Mouse (Mus musculus) ES-Bruce4 (cell line): ENCODE results near the gene Arl14. TPM values are rescaled to one million over a fixed set of nuclear protein-coding genes. Genes with fewer than 3 reads are reported as not detected.
"Not testable (repeated sequence)": the region's sequence is repeated elsewhere in the genome, so short reads cannot be mapped to it uniquely, and the experiment has no call there.

Experiments
- H3K27ac ChIP-seq: 2 replicates; pipeline ENCODE4 v1.5.1; 2012; ENCODE audit warnings: low read length, inconsistent platforms; ENCODE audit not compliant: insufficient read depth
- H3K27me3 ChIP-seq: 2 replicates; pipeline ENCODE4 v1.6.1; 2012; ENCODE audit warnings: mild to moderate bottlenecking, low read length, inconsistent platforms; ENCODE audit not compliant: control insufficient read depth, poor library complexity, insufficient read depth, severe bottlenecking
- H3K36me3 ChIP-seq: 2 replicates; pipeline ENCODE4 v1.6.1; 2012; ENCODE audit warnings: inconsistent platforms, mild to moderate bottlenecking, low read length, moderate library complexity; ENCODE audit not compliant: control insufficient read depth, poor library complexity, insufficient read depth, severe bottlenecking
- H3K4me1 ChIP-seq: one replicate; pipeline ENCODE4 v1.8.1; 2011; ENCODE audit warnings: low read length; ENCODE audit not compliant: control insufficient read depth, insufficient read depth
- H3K4me3 ChIP-seq: 2 replicates; pipeline ENCODE4 v1.5.1; 2011; ENCODE audit warnings: low read depth, mild to moderate bottlenecking, low read length
- H3K9ac ChIP-seq: 2 replicates; pipeline ENCODE4 v1.6.1; 2012; ENCODE audit warnings: low read depth, mild to moderate bottlenecking, inconsistent platforms; ENCODE audit not compliant: poor library complexity, severe bottlenecking
- H3K9me3 ChIP-seq: replicated peaks from 2 replicates; pipeline ENCODE4 v1.6.1; 2012; ENCODE audit warnings: mild to moderate bottlenecking, low read length, inconsistent platforms; ENCODE audit not compliant: control insufficient read depth, poor library complexity, insufficient read depth, severe bottlenecking
- CTCF ChIP-seq: IDR thresholded peaks from one replicate; pipeline ENCODE4 v1.8.1; 2011; ENCODE audit warnings: low read depth, low read length
- EP300 ChIP-seq: IDR thresholded peaks from 2 replicates; pipeline ENCODE4 v1.6.1; 2011; ENCODE audit warnings: low read depth, low read length; ENCODE audit not compliant: insufficient read depth
- POLR2A ChIP-seq: IDR thresholded peaks from one replicate; pipeline ENCODE4 v1.8.1; 2011; ENCODE audit warnings: low read length; ENCODE audit not compliant: insufficient read depth
- polyA plus RNA-seq: library from polyadenylated mRNA; stranded (reverse); fragments of >200 nt; gene quantifications from 2 replicates; pipeline ENCODE4 v1.2.4, GENCODE M21; 2011; ENCODE audit warnings: low read depth; ENCODE audit not compliant: missing spikeins, insufficient read depth, insufficient read length

The Arl14 gene
- polyA plus RNA-seq, 1 experiment = not detected

DNA sequence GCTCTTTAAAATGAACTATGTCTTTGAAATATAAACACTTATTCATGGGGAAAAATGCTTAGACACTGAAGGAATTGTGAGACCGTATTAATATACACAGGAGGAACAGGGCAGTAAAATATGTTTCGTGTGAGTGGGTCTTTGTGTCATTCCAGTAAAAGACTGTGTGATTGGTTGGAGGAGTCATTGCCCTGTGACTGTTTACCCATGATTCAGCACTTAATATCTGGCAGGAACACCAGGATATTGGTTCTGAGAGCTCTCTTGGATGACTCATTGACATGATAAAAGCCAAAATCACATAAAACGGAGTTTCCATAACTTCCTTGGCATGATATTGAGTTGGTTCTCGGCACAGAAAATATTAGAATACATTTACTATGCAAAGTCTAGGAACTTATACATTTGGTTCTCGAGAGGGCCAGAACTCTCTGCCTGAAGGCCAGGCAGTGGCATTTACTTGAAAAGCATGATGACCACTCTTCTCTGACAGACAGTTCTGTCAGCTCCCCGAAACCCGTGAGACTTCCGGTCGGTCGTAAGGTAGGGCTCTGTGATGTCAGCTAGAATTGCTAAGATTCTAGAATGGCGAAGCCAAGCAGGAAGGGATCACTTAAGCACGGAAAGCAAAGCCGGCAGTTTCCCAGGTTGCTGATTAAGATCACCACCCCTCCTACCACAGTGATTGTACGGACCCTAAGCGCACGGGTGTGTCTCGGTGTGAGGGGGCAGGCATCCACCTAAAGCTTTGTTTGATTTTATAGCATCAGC is 31.1 kb downstream of the Arl14 start:
- H3K9ac ChIP-seq = no peak overlapping the region
- H3K36me3 ChIP-seq = no peaks in the 10 kb centered on the region
- H3K9me3 ChIP-seq = no peaks in the 10 kb centered on the region
- no peak overlapping the region for H3K4me3 ChIP-seq
- no peaks in the 10 kb centered on the region for H3K27me3 ChIP-seq
- TF ChIP-seq CTCF (no peak), POLR2A (no peak), EP300 (no peak)
- H3K4me1 ChIP-seq = no peaks in the 10 kb centered on the region
- H3K27ac ChIP-seq = no peak overlapping the region

- no peaks in the 10 kb centered on the region for H3K36me3 ChIP-seq
- TF ChIP-seq POLR2A = no peak
- TF ChIP-seq CTCF = no peak
- no peak for TF ChIP-seq EP300
Observed at GRCm38 (mm10) chr3:69254676-69255075, 32.5 kb downstream of the Arl14 start.

DNA sequence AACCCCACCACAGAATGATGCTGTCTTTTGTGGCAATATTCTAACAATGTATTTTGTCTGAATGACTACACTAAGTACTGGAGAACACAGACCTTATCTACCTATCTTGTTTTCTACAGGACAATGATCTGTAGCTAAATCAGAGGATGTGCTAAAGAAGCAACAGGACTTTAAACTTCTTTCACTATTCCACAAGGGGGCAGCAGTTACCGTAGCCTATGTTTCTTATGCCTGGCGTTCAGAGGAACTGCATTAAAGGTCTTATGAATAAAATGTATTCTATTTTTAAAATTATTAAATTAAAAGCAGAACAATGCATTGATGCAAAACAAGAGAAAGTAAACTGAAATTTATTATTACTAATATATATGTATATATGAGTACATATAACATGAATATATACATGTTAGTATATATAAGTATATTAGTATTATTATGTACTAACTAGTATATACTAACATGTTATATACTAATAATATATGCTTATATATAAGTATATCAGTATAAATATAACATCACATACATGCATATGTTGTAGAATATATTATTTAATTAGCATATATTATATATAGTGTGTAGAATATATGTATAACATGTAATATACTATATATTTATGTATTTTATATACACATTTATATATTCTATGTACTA is 35.0 kb downstream of the Arl14 start:
- H3K27me3 ChIP-seq = no peaks in the 10 kb centered on the region
- H3K9ac ChIP-seq = no peak overlapping the region
- no peaks in the 10 kb centered on the region for H3K36me3 ChIP-seq
- TF ChIP-seq CTCF (no peak), EP300 (no peak), POLR2A (no peak)
- H3K27ac ChIP-seq = no peak overlapping the region
- no peak overlapping the region for H3K4me3 ChIP-seq
- H3K4me1 ChIP-seq = no peaks in the 10 kb centered on the region
- no peaks in the 10 kb centered on the region for H3K9me3 ChIP-seq

More at GRCm38 (mm10) chr3:69254676-69255075, 32.5 kb downstream of the Arl14 start:
- Histone ChIP-seq H3K27ac (no peak overlapping the region), H3K4me3 (no peak overlapping the region), H3K9ac (no peak overlapping the region), H3K27me3 (no peaks in the 10 kb centered on the region), H3K9me3 (no peaks in the 10 kb centered on the region), H3K4me1 (no peaks in the 10 kb centered on the region)

DNA sequence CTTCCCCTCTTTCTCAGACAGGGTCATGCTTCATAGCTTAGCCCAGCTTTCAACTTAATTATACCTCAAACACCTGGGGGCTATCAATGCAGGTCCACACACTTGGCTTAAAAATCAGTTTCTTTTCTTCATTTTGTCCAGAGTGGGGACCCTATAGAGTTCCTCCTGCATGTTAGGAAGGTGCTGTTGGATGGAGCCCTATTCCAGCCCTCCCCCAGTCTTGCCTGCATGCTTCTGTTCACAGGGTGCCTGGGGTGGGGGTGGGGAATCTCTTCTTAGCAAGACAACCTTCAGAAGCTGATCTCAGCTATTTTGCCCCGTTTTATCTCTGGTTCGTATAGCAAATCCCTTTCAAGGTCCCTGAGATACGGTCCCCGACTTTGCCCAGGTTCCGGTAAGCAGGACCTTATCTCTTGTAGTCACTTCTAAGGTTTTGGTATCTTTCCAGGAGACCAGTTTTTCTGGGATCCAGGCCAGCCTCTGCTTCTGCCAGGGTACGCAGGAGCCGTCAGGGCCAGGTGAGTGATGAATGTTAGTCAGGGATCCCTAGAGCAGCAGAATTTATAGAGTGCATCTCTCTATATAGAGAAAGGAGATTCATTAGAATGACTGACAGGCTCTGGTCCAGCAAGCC is 40.9 kb downstream of the Arl14 start:
- H3K9ac ChIP-seq = no peak overlapping the region
- H3K36me3 ChIP-seq = no peaks in the 10 kb centered on the region
- no peak overlapping the region for H3K4me3 ChIP-seq
- H3K9me3 ChIP-seq = no peaks in the 10 kb centered on the region
- no peaks in the 10 kb centered on the region for H3K4me1 ChIP-seq
- no peaks in the 10 kb centered on the region for H3K27me3 ChIP-seq
- no peak for TF ChIP-seq CTCF
- TF ChIP-seq POLR2A = no peak
- H3K27ac ChIP-seq = no peak overlapping the region

DNA sequence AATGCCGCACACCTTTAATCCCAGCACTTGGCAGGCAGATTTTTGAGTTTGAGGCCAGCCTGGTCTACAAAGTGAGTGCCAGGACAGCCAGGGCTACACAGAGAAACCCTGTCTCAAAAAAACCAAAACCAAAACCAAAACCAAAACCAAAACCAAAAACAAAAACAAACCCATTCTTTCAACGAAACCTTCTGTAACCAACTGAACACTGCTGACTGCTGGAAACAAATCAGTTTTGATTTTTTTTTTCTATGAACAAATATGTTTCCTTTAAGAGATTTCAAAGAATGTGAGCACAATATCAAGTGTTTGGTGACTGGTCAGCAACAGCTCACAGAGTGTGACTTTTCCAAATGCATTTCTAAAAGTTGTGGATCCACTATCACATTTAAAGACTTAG is 42.1 kb downstream of the Arl14 start:
- not testable (repeated sequence) for H3K9me3 ChIP-seq, H3K9ac ChIP-seq, H3K27ac ChIP-seq, H3K4me3 ChIP-seq, H3K4me1 ChIP-seq, H3K36me3 ChIP-seq, H3K27me3 ChIP-seq

- Histone ChIP-seq H3K27ac (no peak overlapping the region), H3K36me3 (no peaks in the 10 kb centered on the region), H3K9ac (no peak overlapping the region), H3K9me3 (no peaks in the 10 kb centered on the region), H3K4me3 (no peak overlapping the region), H3K4me1 (no peaks in the 10 kb centered on the region), H3K27me3 (no peaks in the 10 kb centered on the region)
- TF ChIP-seq EP300 (no peak), POLR2A (no peak), CTCF (no peak)
Observed at GRCm38 (mm10) chr3:69271812-69272211, 49.6 kb downstream of the Arl14 start.

Other genes with a start within 250 kb of the Arl14 start
- 21.4 and 22.2 TPM in 2 replicates for gene Ift80, start 217.8 kb upstream of the Arl14 start, polyA plus RNA-seq
- gene Smc4, start 217.7 kb upstream of the Arl14 start, polyA plus RNA-seq = 276 and 284 TPM in 2 replicates
- gene Trim59, start 177.7 kb upstream of the Arl14 start, polyA plus RNA-seq = 122 and 133 TPM in 2 replicates
- 77.2 and 85.0 TPM in 2 replicates for gene Kpna4, start 95.3 kb upstream of the Arl14 start, polyA plus RNA-seq
- gene Ppm1l, start 94.4 kb downstream of the Arl14 start, polyA plus RNA-seq = 3.3 and 3.5 TPM in 2 replicates